Mouse (Mus musculus): ENCODE measurements at regions not wholly inside any gene's neighbourhood (a gene's known extent, or its start where the extent isn't known, plus 50 kb on each side); places are given as distances from the start of the nearest gene placed in this dataset.

- no peak for TF ChIP-seq CTCF (IDR thresholded peaks at IDR 0.05; ENCODE audit: low read depth, low read length)
- TF ChIP-seq GATA1 (IDR thresholded peaks at IDR 0.05; ENCODE audit: borderline replicate concordance, low read length) = no peak
- no peak for TF ChIP-seq TAL1 (conservative IDR thresholded peaks at IDR 0.05; ENCODE audit: low read depth, low read length)
- TF ChIP-seq GATA2 (IDR thresholded peaks at IDR 0.05; ENCODE audit: borderline replicate concordance, low read depth, low read length) = no peak
Measured at GRCm38 (mm10) chr3:52647900-52648299, 369.1 kb downstream of the Cog6 start.
